Mouse (Mus musculus) midbrain, embryonic 12.5 days (tissue): ENCODE data around the gene Tmem62. TPM values are rescaled to one million over a fixed set of nuclear protein-coding genes. Genes with fewer than 3 reads are reported as not detected.
"Not testable (repeated sequence)": the region's sequence is repeated elsewhere in the genome, so short reads cannot be mapped to it uniquely, and the experiment has no call there.

Experiments
- ATAC-seq: fragments of 200-750 bp; cut with Nextera tagmentation; 2 replicates; pipeline ENCODE4 v1.8.0; 2017; ENCODE audit warnings: low read depth, moderate TSS enrichment, moderate library complexity; ENCODE audit not compliant: low FRiP score
- H3K27ac ChIP-seq: fragments of 300-500 bp; sonication (generic); replicated peaks from 2 replicates; pipeline ENCODE4 v1.5.1; 2016; ENCODE audit warnings: mild to moderate bottlenecking
- H3K27me3 ChIP-seq: fragments of 300-500 bp; sonication (generic); 2 replicates; pipeline ENCODE4 v1.6.1; 2016; ENCODE audit warnings: mild to moderate bottlenecking
- H3K36me3 ChIP-seq: fragments of 300-500 bp; sonication (generic); 2 replicates; pipeline ENCODE4 v1.6.1; 2016
- H3K4me1 ChIP-seq: fragments of 300-500 bp; sonication (generic); 2 replicates; pipeline ENCODE4 v1.6.1; 2016
- H3K4me2 ChIP-seq: fragments of 300-500 bp; sonication (generic); replicated peaks from 2 replicates; pipeline ENCODE4 v1.6.1; 2016; ENCODE audit warnings: mild to moderate bottlenecking, moderate library complexity
- H3K4me3 ChIP-seq: fragments of 300-500 bp; sonication (generic); 2 replicates; pipeline ENCODE4 v1.5.1; 2016; ENCODE audit warnings: mild to moderate bottlenecking
- H3K9ac ChIP-seq: fragments of 300-500 bp; sonication (generic); replicated peaks from 2 replicates; pipeline ENCODE4 v1.6.1; 2016; ENCODE audit warnings: mild to moderate bottlenecking, moderate library complexity
- H3K9me3 ChIP-seq: fragments of 300-500 bp; sonication (generic); 2 replicates; pipeline ENCODE4 v1.6.1; 2016; ENCODE audit warnings: mild to moderate bottlenecking
- WGBS: fragments of 180-500 bp; shearing (Covaris S2); methylation state at CpG from one replicate; pipeline ENCODE4 v1.1.7; 2016; 5-methylcytosine and 5-hydroxymethylcytosine counted together
- polyA plus RNA-seq: library from polyadenylated mRNA; unstranded; fragments of >200 nt; fragmentation: Nextera tagmentation; extraction: Ambion mirVana; gene quantifications from 2 replicates; pipeline ENCODE4 v1.2.1, GENCODE M21; 2016

Tmem62 gene
- polyA plus RNA-seq, 1 experiment from 2014 or later: 6.2 TPM

DNA sequence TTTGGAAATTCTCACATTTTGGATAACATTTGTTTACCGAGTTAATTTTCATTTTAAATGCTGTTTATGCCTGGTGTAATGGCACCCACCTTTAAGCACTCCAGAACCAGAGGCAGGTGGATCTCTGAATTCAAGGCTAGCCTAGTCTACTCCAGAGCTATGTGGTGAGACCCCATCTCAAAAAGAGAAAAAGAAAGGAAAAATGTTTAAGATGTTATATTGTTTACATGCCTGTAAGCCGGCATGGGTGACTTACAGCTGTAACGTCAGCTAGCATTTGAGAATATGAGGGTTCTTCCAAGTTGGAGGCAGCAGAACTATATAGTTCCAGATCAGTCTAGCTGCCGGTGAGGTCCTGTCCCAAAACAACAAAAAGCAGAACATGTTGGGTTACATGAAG, 5.1 kb upstream of the Tmem62 start:
- Histone ChIP-seq H3K36me3 (no peaks in the 10 kb centered on the region), H3K9ac (no peak overlapping the region), H3K4me3 (no peak overlapping the region), H3K27ac (no peak overlapping the region), H3K4me2 (no peak overlapping the region), H3K9me3 (no peaks in the 10 kb centered on the region), H3K27me3 (peaks cover 4% of the 10 kb centered on the region; the same call in 1 of the 2 replicates), H3K4me1 (peaks cover 18% of the 10 kb centered on the region)
- ATAC-seq: no peak
- WGBS: 89% methylated on average over 4 of the region's 4 CpGs

DNA sequence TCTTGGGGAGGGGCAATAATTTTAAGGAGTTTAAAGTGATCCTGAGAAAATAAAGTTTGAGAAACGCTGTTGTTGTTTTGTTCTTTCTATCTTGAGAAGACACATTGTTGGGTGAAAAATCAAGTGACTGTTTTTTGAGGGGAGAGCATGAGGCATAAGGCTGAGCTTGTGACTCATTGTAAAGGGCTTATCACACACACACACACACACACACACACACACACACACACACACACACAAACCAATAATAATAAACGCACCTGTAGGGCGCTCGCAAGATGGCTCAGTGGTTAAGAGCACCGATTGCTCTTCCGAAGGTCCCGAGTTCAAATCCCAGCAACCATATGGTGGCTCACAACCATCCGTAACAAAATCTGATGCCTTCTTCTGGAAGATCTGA, 4.6 kb upstream of the Tmem62 start:
- not testable (repeated sequence) for ATAC-seq

GRCm38 (mm10) chr2:120972964-120973363, 3.9 kb upstream of the Tmem62 start:
- no peak overlapping the region for H3K4me3 ChIP-seq
- H3K27ac ChIP-seq: no peak overlapping the region
- no peaks in the 10 kb centered on the region for H3K9me3 ChIP-seq
- H3K4me2 ChIP-seq: no peak overlapping the region
- WGBS: 15% methylated on average over 5 of the region's 5 CpGs
- peaks cover 22% of the 10 kb centered on the region for H3K4me1 ChIP-seq
- H3K36me3 ChIP-seq: no peaks in the 10 kb centered on the region
- no peak overlapping the region for H3K9ac ChIP-seq
- H3K27me3 ChIP-seq: peaks cover 4% of the 10 kb centered on the region; the same call in 1 of the 2 replicates
- no peak for ATAC-seq

More for the DNA sequence above, 4.6 kb upstream of the Tmem62 start:
- H3K4me2 ChIP-seq, H3K36me3 ChIP-seq, H3K9me3 ChIP-seq, H3K4me3 ChIP-seq, H3K27me3 ChIP-seq, H3K9ac ChIP-seq, H3K27ac ChIP-seq: not testable (repeated sequence)
- peaks cover 18% of the 10 kb centered on the region for H3K4me1 ChIP-seq
- 96% methylated on average over 8 of the region's 8 CpGs for WGBS

DNA sequence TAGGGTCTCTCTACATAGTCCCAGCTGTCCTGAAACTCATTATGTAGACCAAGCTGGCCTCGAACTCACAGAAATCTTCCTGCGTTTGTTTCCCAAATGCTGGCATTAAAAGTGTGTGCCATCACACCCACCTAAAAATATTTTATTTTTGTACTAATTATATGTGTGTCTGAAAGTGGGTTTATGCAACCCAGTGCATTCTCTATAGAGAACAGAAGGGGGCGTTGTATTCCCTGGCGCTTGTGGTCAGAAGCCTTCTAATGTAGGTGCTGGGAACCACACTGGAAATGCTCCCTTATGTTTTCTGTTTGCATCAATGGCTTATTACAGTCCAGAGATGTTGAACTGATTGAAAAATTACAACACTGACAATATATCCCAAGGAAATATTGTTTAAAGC, 509 bp upstream of the Tmem62 start:
- Histone ChIP-seq H3K27me3 (peaks cover 10% of the 10 kb centered on the region; the same call in 1 of the 2 replicates), H3K27ac (no peak overlapping the region), H3K4me2 (peak overlapping the region; percentile 87; the same call in 1 of the 2 replicates), H3K4me1 (0 out of 2 replicates have a peak, but pooled peaks cover 10% of the 10 kb centered on the region), H3K36me3 (no peaks in the 10 kb centered on the region), H3K9me3 (no peaks in the 10 kb centered on the region), H3K9ac (no peak overlapping the region), H3K4me3 (no peak overlapping the region)
- ATAC-seq: no peak
- 46% methylated on average over 4 of the region's 4 CpGs for WGBS

DNA sequence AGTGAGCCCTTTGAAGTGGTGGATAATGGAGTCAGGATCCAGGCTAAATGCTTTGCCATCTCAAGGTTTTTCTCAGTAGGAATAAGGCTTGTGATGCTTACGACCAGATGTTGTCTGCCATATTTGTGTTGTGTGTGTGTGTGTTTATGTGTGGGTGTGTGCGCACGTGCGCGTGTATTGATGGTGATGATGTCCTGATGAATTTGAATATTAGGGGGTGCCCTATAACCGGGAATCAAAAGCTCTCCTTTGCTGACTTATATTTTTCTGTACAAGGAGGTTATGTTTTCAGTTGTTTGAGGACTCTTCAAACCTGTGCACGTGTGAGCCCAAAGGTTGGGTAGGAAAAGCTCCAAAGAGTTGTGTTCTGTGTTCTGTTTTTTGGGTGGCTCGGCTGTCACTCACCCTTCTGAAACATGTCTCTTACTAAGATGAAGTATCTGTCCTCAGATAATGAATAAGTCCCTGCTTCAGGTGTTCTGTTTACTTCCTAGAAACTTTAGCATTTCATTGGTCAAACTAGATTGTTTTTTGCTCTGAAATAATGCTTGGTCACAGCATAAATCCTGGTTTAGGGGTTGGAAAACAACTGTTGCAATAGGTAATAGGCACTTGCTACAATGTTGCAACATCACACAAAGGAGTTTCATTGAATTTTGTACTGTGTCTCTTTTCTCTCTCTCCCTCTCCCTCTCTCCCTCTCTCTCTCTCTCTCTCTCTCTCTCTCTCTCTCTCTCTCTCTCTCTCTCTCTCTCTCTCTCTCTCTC, 1.3 kb downstream of the Tmem62 start:
- Histone ChIP-seq H3K4me2 (peak overlapping the region; percentile 87), H3K27ac (no peak overlapping the region), H3K4me3 (peak overlapping the region; percentile 77), H3K9me3 (no peaks in the 10 kb centered on the region), H3K4me1 (0 out of 2 replicates have a peak, but pooled peaks cover 4% of the 10 kb centered on the region), H3K27me3 (peaks cover 8% of the 10 kb centered on the region; the same call in 1 of the 2 replicates), H3K9ac (peak overlapping the region; percentile 86; the same call in 1 of the 2 replicates), H3K36me3 (no peaks in the 10 kb centered on the region)
- no peak for ATAC-seq
- 78% methylated on average over 8 of the region's 8 CpGs for WGBS

DNA sequence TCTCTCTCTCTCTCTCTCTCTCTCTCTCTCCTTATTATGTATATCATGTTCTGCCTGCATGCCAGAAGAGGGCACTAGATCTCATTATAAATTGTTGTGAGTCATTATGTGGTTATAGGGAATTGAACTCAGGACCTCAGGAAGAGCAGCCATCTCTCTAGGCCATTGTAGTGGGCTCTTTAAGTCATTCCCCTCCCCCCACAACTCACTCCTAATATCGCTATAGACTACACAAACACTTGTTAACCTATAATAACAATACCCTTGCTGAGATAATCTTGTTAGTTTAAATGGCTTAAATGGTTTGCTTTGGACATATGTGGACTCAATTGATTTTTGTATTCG, 1.8 kb downstream of the Tmem62 start:
- H3K27me3 ChIP-seq: peaks cover 8% of the 10 kb centered on the region; the same call in 1 of the 2 replicates
- H3K4me1 ChIP-seq: 0 out of 2 replicates have a peak, but pooled peaks cover 4% of the 10 kb centered on the region
- no peak overlapping the region for H3K9ac ChIP-seq
- no peaks in the 10 kb centered on the region for H3K36me3 ChIP-seq
- WGBS: 40% methylated on average over 2 of the region's 2 CpGs
- H3K4me2 ChIP-seq: no peak overlapping the region
- no peak overlapping the region for H3K4me3 ChIP-seq
- no peak overlapping the region for H3K27ac ChIP-seq
- H3K9me3 ChIP-seq: no peaks in the 10 kb centered on the region
- ATAC-seq: no peak

- no peaks in the 10 kb centered on the region for H3K36me3 ChIP-seq
- no peak overlapping the region for H3K4me3 ChIP-seq
- H3K4me2 ChIP-seq: no peak overlapping the region
- H3K27ac ChIP-seq: no peak overlapping the region
- H3K9me3 ChIP-seq: no peaks in the 10 kb centered on the region
- 78% methylated on average over 1 of the region's 1 CpGs for WGBS
- H3K9ac ChIP-seq: no peak overlapping the region
- H3K4me1 ChIP-seq: 0 out of 2 replicates have a peak, but pooled peaks cover 4% of the 10 kb centered on the region
- peaks cover 8% of the 10 kb centered on the region; the same call in 1 of the 2 replicates for H3K27me3 ChIP-seq
- no peak for ATAC-seq
These were observed 3.0 kb downstream of the Tmem62 start for GRCm38 (mm10) chr2:120979819-120980218.

DNA sequence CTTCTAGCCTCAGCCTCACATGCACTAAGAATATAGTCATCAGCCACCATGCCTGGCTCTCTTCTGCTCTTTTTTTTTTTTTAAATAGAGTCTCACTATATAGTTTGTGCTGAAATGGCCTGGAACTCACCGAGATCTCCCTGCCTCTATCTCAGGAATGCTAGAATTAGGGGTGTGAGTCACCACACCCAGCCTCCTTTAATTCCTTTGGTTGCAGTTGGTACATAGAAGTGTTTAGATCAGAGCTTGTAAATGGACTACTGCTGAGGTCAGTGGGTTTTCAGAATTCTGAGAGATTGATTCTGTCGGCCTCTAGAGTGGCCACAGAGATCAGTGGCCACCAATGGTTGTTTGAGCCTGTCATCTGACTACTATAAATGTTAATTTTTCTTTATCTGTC, 4.0 kb downstream of the Tmem62 start:
- 83% methylated on average over 2 of the region's 2 CpGs for WGBS

GRCm38 (mm10) chr2:120983611-120984010, 6.8 kb downstream of the Tmem62 start:
- no peak overlapping the region for H3K4me2 ChIP-seq
- ATAC-seq: no peak
- H3K27ac ChIP-seq: no peak overlapping the region
- H3K4me1 ChIP-seq: no peaks in the 10 kb centered on the region
- H3K27me3 ChIP-seq: peaks cover 5% of the 10 kb centered on the region; the same call in 1 of the 2 replicates
- no peak overlapping the region for H3K4me3 ChIP-seq
- H3K36me3 ChIP-seq: no peaks in the 10 kb centered on the region
- H3K9ac ChIP-seq: no peak overlapping the region
- 7% methylated on average over 2 of the region's 2 CpGs for WGBS
- no peaks in the 10 kb centered on the region for H3K9me3 ChIP-seq

More for the DNA sequence above, 4.0 kb downstream of the Tmem62 start:
- Histone ChIP-seq H3K4me1 (0 out of 2 replicates have a peak, but pooled peaks cover 4% of the 10 kb centered on the region), H3K36me3 (no peaks in the 10 kb centered on the region), H3K4me3 (no peak overlapping the region), H3K9me3 (no peaks in the 10 kb centered on the region), H3K27ac (no peak overlapping the region), H3K27me3 (peaks cover 8% of the 10 kb centered on the region; the same call in 1 of the 2 replicates), H3K9ac (no peak overlapping the region), H3K4me2 (no peak overlapping the region)
- ATAC-seq: no peak

GRCm38 (mm10) chr2:120985241-120985640, 8.4 kb downstream of the Tmem62 start:
- no peak overlapping the region for H3K27ac ChIP-seq
- H3K9ac ChIP-seq: no peak overlapping the region
- no peaks in the 10 kb centered on the region for H3K9me3 ChIP-seq
- H3K4me3 ChIP-seq: no peak overlapping the region
- 94% methylated on average over 1 of the region's 1 CpGs for WGBS
- ATAC-seq: no peak
- H3K4me1 ChIP-seq: no peaks in the 10 kb centered on the region
- H3K4me2 ChIP-seq: no peak overlapping the region
- H3K36me3 ChIP-seq: no peaks in the 10 kb centered on the region
- H3K27me3 ChIP-seq: peaks cover 5% of the 10 kb centered on the region; the same call in 1 of the 2 replicates

DNA sequence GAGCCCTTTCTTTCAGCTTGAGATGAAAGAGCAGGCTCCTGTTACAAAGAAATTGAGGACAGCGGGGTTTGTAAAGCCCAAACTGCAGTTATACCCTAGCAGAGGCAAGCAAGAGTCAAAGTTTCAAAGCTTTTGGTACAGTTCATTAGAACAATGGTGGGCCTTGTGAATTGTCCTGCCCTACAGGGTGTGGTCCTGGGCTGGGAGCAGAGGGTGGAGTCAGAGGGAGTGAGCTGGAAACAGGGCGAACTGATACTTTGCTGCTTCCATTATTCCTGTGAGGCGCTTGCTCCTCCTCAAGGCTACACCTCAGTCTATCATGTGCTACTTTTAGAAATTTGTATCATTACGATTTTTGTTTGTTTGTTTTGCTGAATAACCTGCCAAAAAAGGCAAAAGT, 14.4 kb downstream of the Tmem62 start:
- no peaks in the 10 kb centered on the region for H3K9me3 ChIP-seq
- ATAC-seq: no peak
- WGBS: 78% methylated on average over 4 of the region's 4 CpGs
- H3K4me1 ChIP-seq: no peaks in the 10 kb centered on the region
- H3K27ac ChIP-seq: no peak overlapping the region
- no peak overlapping the region for H3K4me2 ChIP-seq
- H3K4me3 ChIP-seq: no peak overlapping the region
- no peaks in the 10 kb centered on the region for H3K36me3 ChIP-seq
- no peaks in the 10 kb centered on the region for H3K27me3 ChIP-seq
- H3K9ac ChIP-seq: no peak overlapping the region

- H3K27me3 ChIP-seq, H3K4me3 ChIP-seq, H3K4me2 ChIP-seq, H3K4me1 ChIP-seq, ATAC-seq, H3K9me3 ChIP-seq, H3K36me3 ChIP-seq, H3K27ac ChIP-seq, H3K9ac ChIP-seq: not testable (repeated sequence)
- 68% methylated on average over 1 of the region's 1 CpGs for WGBS
These were observed 19.8 kb downstream of the Tmem62 start for GRCm38 (mm10) chr2:120996607-120997006.
